Mouse (Mus musculus) hindlimb bud, embryonic 11.5 days (tissue): ENCODE data around the gene Plekha7.

Experiments
- DNase-seq: peaks from one replicate; pipeline ENCODE4 v3.0.0-alpha.2; 2012; ENCODE audit warnings: low read depth, low spot score; ENCODE audit errors: extremely low spot score

The Plekha7 gene

GRCm38 (mm10) chr7:116189708-116190107, 118.5 kb downstream of the Plekha7 start:
- DNase-seq: no peak

GRCm38 (mm10) chr7:116188391-116188790, 119.8 kb downstream of the Plekha7 start:
- DNase-seq: no peak

GRCm38 (mm10) chr7:116187521-116187920, 120.7 kb downstream of the Plekha7 start:
- DNase-seq: no peak

- DNase-seq: no peak
Observed at GRCm38 (mm10) chr7:116186847-116187246, 121.3 kb downstream of the Plekha7 start.

- no peak for DNase-seq
Observed at GRCm38 (mm10) chr7:116186156-116186555, 122.0 kb downstream of the Plekha7 start.

- DNase-seq: no peak
Observed at GRCm38 (mm10) chr7:116184358-116185057, 123.7 kb downstream of the Plekha7 start.

- DNase-seq: no peak
Observed at GRCm38 (mm10) chr7:116182451-116182850, 125.7 kb downstream of the Plekha7 start.

GRCm38 (mm10) chr7:116181444-116181946, 126.7 kb downstream of the Plekha7 start:
- DNase-seq: no peak

GRCm38 (mm10) chr7:116178916-116179315, 129.3 kb downstream of the Plekha7 start:
- DNase-seq: no peak

GRCm38 (mm10) chr7:116172774-116173173, 135.4 kb downstream of the Plekha7 start:
- DNase-seq: no peak

- DNase-seq: no peak
Observed at GRCm38 (mm10) chr7:116169426-116169825, 138.8 kb downstream of the Plekha7 start.

GRCm38 (mm10) chr7:116168224-116168623, 140.0 kb downstream of the Plekha7 start:
- DNase-seq: no peak

GRCm38 (mm10) chr7:116164232-116164631, 143.9 kb downstream of the Plekha7 start:
- no peak for DNase-seq

GRCm38 (mm10) chr7:116161544-116161943, 146.6 kb downstream of the Plekha7 start:
- peak; percentile 30 for DNase-seq

GRCm38 (mm10) chr7:116156894-116157143, 151.4 kb downstream of the Plekha7 start:
- no peak for DNase-seq

- DNase-seq: no peak
Observed at GRCm38 (mm10) chr7:116156072-116156893, 151.9 kb downstream of the Plekha7 start.

GRCm38 (mm10) chr7:116153781-116154368, 154.3 kb downstream of the Plekha7 start:
- no peak for DNase-seq

GRCm38 (mm10) chr7:116149568-116149967, 158.6 kb downstream of the Plekha7 start:
- DNase-seq: no peak

- no peak for DNase-seq
Observed at GRCm38 (mm10) chr7:116147114-116147513, 161.1 kb downstream of the Plekha7 start.

GRCm38 (mm10) chr7:116145030-116145429, 163.1 kb downstream of the Plekha7 start:
- no peak for DNase-seq

GRCm38 (mm10) chr7:116137671-116138070, 170.5 kb downstream of the Plekha7 start:
- DNase-seq: no peak

- no peak for DNase-seq
Observed at GRCm38 (mm10) chr7:116137149-116137548, 171.0 kb downstream of the Plekha7 start.
